Mouse (Mus musculus): ENCODE measurements around the gene Gm20708.
"Not testable (repeated sequence)": the region's sequence is repeated elsewhere in the genome, so short reads cannot be mapped to it uniquely, and the experiment has no call there.

Gm20708 gene

DNA sequence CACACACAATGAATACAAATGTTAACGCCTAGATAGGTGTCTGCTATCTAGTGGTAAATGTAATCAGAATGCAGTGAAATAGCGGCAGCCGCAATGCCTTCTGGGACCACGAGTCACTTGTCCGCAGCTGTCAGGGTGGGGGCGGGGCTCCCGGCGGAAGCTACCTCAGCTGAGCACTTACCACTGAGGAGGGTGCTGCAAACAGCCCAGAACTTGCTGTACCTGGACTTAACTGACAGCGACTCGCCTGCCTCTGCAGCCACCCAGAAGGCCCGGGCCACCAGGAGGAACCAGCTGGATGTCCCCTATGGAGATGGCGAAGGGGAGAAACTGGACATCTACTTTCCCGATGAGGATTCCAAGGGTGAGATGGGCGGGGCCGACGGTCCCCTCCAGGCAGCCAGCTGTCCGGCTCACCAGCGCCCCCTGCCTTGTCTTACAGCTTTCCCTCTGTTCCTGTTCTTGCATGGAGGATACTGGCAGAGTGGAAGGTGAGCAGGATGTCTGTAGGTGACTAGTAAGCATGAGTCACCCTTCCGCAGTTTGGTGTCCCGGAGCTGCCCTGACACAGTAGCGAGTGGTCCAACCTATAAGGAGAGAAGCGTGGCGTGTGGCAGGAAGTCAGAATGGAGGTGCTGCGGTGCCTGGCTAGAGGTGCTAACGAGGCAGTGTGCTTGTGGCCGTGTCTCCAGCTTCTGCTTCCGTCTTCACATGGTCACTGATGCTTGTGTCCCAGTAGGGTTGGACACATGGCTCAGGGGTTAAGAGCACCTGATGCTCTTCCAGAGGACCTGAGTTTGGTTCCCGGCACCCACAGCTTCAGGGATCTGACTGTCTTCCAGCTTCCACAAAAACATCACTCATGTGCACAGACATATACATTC lies 22.9 kb downstream of the Gm20708 start:
- peak; percentile 94 for DNase-seq (ENCODE audit: low spot score)

DNA sequence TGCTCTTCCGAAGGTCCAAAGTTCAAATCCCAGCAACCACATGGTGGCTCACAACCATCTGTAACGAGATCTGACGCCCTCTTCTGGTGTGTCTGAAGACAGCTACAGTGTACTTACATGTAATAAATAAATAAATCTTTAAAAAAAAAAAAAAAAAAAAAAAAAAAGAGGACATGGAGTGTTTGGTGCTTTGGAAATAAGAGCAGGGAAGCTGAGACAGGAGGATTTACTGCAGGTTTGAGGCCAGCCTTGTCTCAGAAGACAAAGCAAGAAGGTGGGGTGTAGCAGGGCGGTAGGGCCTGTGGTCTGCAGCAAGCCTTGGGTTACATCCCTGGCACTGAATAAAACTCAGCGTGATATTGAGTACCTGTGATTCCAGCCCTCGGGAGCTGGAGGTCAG lies 24.0 kb downstream of the Gm20708 start:
- not testable (repeated sequence) for DNase-seq (ENCODE audit: low spot score)

- DNase-seq (ENCODE audit: low spot score), result no peak
These were observed 24.6 kb downstream of the Gm20708 start for GRCm38 (mm10) chr11:117834086-117834485.

- peak; percentile 78 for DNase-seq (ENCODE audit: low spot score)
These were observed 26.8 kb downstream of the Gm20708 start for GRCm38 (mm10) chr11:117836306-117836705.

DNA sequence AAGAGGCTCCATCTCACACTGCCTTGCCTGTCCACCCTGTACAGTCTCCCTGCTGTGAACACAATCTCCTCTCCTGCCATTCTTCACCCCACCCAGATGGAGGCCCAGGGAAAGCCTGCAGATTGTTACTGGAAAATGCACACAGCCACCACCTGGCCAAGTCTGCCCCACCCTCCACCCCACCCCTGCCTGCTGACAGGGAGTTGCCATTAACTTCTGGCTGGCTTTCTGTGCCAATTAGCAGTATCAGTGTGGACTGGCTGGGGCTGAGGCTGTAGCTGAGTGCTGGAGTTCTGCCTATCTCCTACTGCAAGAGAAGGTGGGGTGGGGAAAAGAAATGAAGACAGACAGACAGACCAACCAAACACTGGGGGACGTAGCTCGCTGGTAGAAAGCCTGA lies 29.1 kb downstream of the Gm20708 start:
- DNase-seq (ENCODE audit: low spot score), result peak; percentile 81

DNA sequence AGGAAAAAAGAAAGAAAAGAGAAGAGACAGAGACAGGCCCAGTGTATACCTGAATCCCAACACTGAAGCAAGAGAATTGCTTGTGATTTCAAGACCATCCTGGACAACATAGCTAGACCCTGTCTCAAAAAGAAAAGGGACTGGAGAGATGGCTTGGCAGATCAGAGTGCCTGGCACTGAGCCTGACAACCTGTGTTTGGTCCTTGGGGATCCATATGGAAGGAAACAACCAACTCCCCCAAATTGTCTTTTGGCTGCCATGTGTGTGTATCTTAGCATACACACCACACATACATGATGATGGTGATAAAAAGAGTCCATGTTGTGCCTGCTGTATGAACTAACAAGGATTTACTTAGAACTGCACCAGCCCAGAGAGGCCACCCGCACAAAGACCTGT lies 29.6 kb downstream of the Gm20708 start:
- no peak for DNase-seq (ENCODE audit: low spot score)

DNA sequence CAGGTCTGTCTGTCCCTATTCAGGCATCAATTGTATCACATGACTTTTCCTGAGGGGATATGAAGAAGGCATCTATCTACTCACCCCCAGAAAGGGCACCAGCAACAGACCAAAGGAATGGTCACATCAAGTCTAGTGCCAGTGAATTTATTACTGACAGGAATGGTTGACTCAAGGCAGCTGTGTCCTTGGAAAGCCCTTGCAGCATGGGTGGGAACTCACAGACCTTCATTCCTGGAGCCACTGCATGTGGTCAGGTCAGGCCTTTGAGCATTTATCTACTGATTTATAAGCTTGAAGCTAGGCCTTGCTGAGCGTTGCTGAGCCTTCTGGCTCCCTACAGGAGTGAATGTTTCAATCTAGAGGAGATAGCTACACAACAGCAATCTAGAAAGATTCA lies 31.4 kb downstream of the Gm20708 start:
- no peak for DNase-seq (ENCODE audit: low spot score)

DNA sequence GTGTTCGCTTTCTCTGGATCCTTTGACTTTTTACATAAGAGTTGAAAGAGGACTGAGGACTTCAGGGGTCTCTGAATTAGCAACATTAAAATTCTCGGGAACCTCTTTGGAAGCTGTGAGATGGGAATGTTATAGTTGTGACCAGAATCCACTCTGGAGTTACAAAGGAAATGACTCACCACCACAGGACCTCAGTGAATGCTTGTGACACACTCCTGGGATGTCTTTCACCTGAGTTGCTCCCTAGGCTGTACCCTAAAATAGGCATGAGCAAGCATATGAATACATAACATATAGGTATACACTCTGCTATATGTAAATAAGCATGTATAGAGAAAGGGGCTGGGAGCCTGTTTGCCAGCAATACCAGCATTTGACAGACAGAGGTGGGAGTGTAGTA lies 34.0 kb downstream of the Gm20708 start:
- DNase-seq (ENCODE audit: low spot score), result no peak

- no peak for DNase-seq (ENCODE audit: low spot score)
These were observed 35.5 kb downstream of the Gm20708 start for GRCm38 (mm10) chr11:117844997-117845396.

DNA sequence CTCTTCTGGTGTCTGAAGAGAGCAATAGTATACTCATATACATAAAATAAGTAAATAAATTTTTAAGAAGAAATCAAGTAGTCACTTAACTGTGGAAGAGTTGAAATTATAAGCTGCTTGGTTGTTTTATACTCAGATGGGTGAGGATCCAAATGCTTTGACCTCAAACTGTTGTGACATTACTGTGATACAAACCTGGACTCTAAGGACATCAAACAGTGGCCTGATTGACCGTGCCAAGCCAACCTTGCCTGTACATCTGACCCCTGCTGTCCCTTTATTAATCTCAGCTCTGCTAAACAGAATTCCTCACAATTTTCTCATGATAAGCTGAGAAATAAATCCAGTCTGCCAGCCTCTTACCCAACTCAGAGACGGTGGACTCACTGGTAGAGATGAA lies 36.2 kb downstream of the Gm20708 start:
- no peak for DNase-seq (ENCODE audit: low spot score)

- DNase-seq (ENCODE audit: low spot score), result no peak
These were observed 37.2 kb downstream of the Gm20708 start for GRCm38 (mm10) chr11:117846640-117847039.

DNA sequence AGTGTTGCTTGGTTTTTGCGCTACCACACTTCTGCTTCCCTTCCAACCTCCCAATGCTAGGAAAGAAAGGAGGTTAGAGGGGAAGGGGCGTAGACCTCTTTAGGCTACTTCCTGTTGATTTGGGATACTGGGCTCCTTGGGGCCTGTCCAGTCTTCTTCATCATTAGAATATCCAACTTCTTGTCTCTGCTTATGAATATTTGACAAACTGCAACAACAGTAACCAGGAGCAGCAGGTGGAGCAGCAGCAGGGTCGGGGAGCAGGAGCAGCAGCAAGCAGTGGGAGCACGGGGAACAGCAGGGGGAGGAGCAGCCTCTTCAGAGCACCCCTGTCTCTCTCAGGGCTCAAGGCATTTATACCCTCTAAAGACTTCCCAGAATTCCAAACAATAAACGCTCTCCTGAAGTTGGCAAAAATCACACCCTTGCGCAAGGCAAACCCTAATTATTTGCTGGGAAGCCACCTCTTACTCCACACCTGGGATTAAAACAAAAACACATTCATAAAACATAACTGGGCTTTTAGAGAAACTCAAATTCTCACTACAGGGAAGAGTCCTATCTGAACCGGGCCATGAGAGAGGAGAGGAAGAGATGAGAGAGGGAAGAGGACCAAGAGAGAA lies 38.2 kb downstream of the Gm20708 start:
- no peak for DNase-seq (ENCODE audit: low spot score)

DNA sequence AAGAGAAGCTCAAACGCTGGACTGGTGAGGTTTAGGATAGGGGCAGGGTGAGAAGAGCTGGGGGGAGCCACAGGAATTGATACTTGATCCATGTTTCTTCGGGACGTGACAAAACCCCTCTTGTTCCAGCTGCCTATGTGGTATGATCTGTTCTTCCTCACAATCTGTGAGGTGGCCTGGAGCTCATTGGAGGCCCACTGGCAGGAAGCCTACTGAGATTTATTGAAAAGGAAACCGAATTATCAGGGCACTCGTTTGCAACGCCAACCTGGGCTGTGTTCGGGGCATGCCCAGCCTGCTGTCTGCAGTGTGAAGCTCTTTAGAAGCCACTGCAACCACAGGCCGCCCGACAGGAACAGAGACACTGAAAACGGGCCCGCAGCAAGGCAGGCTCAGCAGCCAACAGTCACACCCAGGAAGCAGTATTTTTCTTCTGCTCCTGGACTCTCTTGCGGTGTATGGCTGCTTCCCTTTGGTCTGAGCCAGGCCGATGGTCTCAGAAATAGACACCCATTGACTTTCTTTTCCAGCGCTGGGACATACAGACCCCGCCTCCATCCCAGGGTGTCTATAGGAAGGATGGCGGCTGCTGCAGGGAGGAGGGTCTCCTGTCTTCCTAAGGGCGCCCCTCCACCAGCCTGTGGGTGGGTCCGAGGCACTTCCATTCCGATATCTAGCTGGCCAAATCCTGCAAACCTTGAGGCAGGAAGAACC lies 39.0 kb downstream of the Gm20708 start:
- no peak for DNase-seq (ENCODE audit: low spot score)

DNA sequence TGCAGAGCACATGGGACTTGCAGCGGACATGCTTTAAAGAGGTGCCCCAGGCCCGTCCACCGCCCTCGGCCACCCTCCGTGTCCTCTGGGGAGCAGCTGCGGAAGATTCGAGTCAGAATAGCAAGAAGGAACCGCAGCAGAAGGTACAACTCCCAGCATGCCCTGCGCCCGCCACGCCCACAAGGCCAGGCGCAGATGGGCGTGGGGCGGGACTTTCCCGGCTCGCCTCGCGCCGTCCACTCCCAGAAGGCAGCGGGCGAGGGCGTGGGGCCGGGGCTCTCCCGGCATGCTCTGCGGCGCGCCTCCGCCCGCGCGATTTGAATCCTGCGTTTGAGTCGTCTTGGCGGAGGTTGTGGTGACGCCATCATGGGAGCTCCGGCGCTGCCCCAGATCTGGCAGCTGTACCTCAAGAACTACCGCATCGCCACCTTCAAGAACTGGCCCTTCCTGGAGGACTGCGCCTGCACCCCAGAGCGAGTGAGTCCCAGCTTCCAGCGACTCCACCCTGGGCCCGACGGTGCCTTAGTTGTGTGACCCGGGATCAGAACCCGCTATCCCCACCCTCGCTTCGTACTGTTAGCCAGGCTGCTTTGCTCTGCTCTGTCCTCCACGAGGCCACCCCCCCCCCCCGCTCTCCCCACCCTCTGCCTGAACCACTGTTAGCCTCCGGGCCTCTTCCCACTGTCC lies 39.7 kb downstream of the Gm20708 start, which contains the start of gene Birc5:
TSS of gene Birc5 (plus strand) at position 267 of the 687 bp plus-strand sequence.
- DNase-seq (ENCODE audit: low spot score), result peak; percentile 96

- DNase-seq (ENCODE audit: low spot score), result no peak
These were observed 43.4 kb downstream of the Gm20708 start for GRCm38 (mm10) chr11:117852875-117853274.

DNA sequence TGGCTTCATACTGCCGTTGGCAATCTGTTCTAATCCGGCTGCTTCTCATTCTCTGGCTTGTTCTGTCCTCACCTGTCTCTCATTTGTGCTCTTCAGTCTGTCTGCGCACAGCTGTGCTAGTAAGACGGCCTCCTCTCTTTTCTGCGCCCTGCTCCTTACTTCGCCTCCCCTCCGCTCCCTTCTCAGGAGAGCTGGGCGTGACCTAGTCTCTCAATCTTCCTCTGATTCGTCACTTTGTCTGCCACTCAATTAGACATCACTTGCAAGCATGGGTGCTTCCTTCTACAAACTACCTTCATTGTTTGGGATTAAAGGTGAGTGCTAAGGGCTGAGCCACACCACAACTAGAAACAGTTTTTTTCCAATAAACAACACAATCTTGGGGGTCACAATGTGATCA lies 44.8 kb downstream of the Gm20708 start:
- no peak for DNase-seq (ENCODE audit: low spot score)

DNA sequence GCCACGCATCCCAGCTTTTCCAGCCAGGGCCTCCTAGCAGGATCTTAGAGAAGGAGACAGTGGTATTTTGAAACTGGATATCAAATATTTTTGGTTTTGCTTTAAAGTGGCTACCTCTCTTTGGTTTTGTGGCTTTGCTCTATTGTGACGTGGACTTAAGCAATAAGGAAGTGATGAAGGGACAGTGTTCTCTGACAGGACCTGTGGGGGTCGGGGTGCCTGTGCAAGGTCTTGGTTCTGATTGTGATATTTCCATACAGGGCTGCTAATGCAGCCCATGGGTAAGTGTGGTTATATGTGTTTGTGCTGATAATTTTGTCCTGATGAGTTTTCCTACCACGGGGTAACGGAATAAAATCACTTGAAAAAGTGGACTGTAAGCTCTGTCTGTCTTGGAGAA lies 45.9 kb downstream of the Gm20708 start:
- DNase-seq (ENCODE audit: low spot score), result no peak

DNA sequence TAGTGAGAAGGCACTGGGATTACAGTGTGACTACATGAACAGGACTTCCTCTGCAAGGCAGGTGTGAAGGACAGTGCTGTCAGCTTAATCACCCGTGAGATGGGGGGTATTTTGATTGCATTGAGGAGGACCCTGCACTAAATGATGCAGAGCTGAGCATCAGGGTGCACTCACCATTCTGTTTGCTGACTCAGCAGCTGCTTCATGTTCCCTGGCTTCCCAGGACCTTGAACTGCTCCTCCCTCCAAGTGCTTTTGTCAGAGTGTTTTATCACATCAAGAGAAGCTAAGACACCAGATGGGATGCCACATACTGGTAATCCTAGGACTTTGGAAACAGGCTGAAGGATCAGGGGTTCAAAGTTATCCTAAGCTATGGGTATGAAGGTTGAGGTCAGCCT lies 46.5 kb downstream of the Gm20708 start:
- no peak for DNase-seq (ENCODE audit: low spot score)

DNA sequence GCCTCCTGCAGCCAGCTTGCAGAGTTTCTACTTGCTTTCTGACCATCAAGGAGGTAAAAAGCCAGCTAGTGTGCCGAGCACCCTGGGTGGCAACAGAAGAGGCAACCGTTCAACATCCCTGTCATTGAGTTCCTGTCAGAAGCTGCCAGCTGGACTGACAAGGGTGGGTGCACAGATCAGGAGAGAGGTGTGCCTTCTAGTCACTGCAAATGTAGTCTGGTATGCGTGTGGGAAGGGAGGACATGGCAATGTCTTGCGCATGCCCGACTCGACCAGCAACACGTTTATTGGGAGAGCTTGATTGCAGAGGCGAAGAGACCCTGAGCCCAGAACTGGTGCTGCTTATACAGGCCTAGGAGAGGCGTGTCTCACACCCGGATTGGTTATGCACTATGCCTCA lies 48.0 kb downstream of the Gm20708 start:
- no peak for DNase-seq (ENCODE audit: low spot score)

- no peak for DNase-seq (ENCODE audit: low spot score)
These were observed 48.9 kb downstream of the Gm20708 start for GRCm38 (mm10) chr11:117858392-117858791.

GRCm38 (mm10) chr11:117860601-117861000 lies 51.1 kb downstream of the Gm20708 start, which contains the start of gene Tmem235:
Gene Tmem235 (plus strand): TSS chr11:117860752.
- DNase-seq (ENCODE audit: low spot score), result no peak
